10 mouse cellular contexts compared by ENCODE assay signal in genomic region chr9:70408791-70409190, GRCm38 (mm10). TPM values are rescaled to one million over a fixed set of nuclear protein-coding genes. Genes with fewer than 3 reads are reported as not detected.
DNase-seq lines count a peak whose midpoint lies in the region; ATAC-seq and TF ChIP-seq lines count a peak whose summit lies in the region.
"Had no signal": no experiment of that assay in that cellular context is flagged by ENCODE, and none has a peak within 500 bp of the region (broad histone marks: within the 10 kb centered on the region; RNA-seq: fewer than 3 reads in every experiment).

No protein-coding gene starts in this region.

- TF ChIP-seq POLR2A in thymus, adult 2 months (IDR thresholded peaks at IDR 0.05; ENCODE audit: control insufficient read depth, extremely low read depth, insufficient read depth, low read length, poor library complexity), result no peak

- peak; percentile 66 for TF ChIP-seq CTCF in gastrocnemius, adult 2 months (IDR thresholded peaks at IDR 0.05)
- TF ChIP-seq CTCF in thymus, adult 2 months (IDR thresholded peaks at IDR 0.05; ENCODE audit: borderline replicate concordance, control insufficient read depth, extremely low read depth, insufficient read depth, low read length, poor library complexity), result no peak

- H3K27me3 ChIP-seq in thymus, adult 2 months (ENCODE audit: control insufficient read depth, insufficient read depth, low read length), result no peaks in the 10 kb centered on the region
- H3K27me3 ChIP-seq: heart, embryonic 15.5 days; liver, embryonic 15.5 days had no signal

- intact Hi-C loops in gastrocnemius, adult 2 months (cut with DNase I), result no loop called here

- peaks cover 67% of the 10 kb centered on the region for H3K36me3 ChIP-seq in thymus, adult 2 months (ENCODE audit: control insufficient read depth, insufficient read depth, low read length)

- no peak overlapping the region for H3K4me3 ChIP-seq in gastrocnemius, adult 2 months
- H3K4me3 ChIP-seq in thymus, adult 2 months (ENCODE audit: control insufficient read depth, insufficient read depth, low read length), result no peak overlapping the region
- H3K4me3 ChIP-seq: heart, embryonic 15.5 days; liver, embryonic 15.5 days had no signal

- no peak overlapping the region for H3K27ac ChIP-seq in gastrocnemius, adult 2 months
- H3K27ac ChIP-seq in thymus, adult 2 months (ENCODE audit: control insufficient read depth, insufficient read depth, low read length), result no peak overlapping the region
- H3K27ac ChIP-seq: heart, embryonic 15.5 days; liver, embryonic 15.5 days had no signal

- DNase-seq in gastrocnemius, adult 2 months, result no peak
- no peak for DNase-seq in gastrocnemius, adult 8-10 months (ENCODE audit: low spot score in 2 of 2)
- peak; percentile 19 for DNase-seq in thymus, adult 2 months
- no peak for DNase-seq in thymus, adult 18-20 months
- DNase-seq in kidney, postnatal 10 days, result peak; percentile 52
- peak; percentile 27 for DNase-seq in thymus, postnatal 25 days
- no peak for DNase-seq in yolk sac, embryonic 10.5 days (ENCODE audit: low spot score)

- ATAC-seq in megakaryocyte, adult 5-6 weeks (ENCODE audit: poor library complexity, severe bottlenecking), result no peak

- WGBS in thymus, adult 2 months, result 91% methylated on average over 3 of the region's 3 CpGs

- H3K4me1 ChIP-seq in thymus, adult 2 months (replicated peaks; ENCODE audit: control insufficient read depth, insufficient read depth, low read length), result no peaks in the 10 kb centered on the region
- H3K4me1 ChIP-seq: heart, embryonic 15.5 days; liver, embryonic 15.5 days had no signal

RNA-seq across cellular contexts. Expression of gene Ccnb2, which starts 12.6 kb away (rescaled TPM):
- under 1 TPM in 1 of 2 experiments, not detected in 1; 0.26 TPM for total RNA-seq in gastrocnemius, adult 2 months (2021)
- under 1 TPM in 1 of 4 experiments, not detected in 3; 0.34 TPM for total RNA-seq in gastrocnemius, adult 8-10 months (2022)
- polyA plus RNA-seq in thymus, adult 2 months (2012; rRNA removed), result 62.5 and 74.4 TPM in 2 replicates
- 176 and 191 TPM in 2 replicates for total RNA-seq in megakaryocyte, adult 5-6 weeks (2015)
- total RNA-seq in megakaryocyte, adult 5-6 weeks (2017), result 126 and 128 TPM in 2 replicates

Comparison
In these comparisons a context has a peak if more than half of its experiments do, and no peak if none do; other contexts are left out.
1. DNase-seq: peak in thymus, adult 2 months (single experiment), kidney, postnatal 10 days (single experiment) and thymus, postnatal 25 days (single experiment); none in gastrocnemius, adult 2 months (single experiment), gastrocnemius, adult 8-10 months (0 of 2), thymus, adult 18-20 months (0 of 2) and yolk sac, embryonic 10.5 days (single experiment).
2. RNA of gene Ccnb2, which starts 12.6 kb away (total RNA-seq): 126 to 191 TPM in megakaryocyte, adult 5-6 weeks; 0.26 TPM in gastrocnemius, adult 2 months and 0.34 TPM in gastrocnemius, adult 8-10 months; every median in the first group is over 10 times any median in the second.